Mouse (Mus musculus): ENCODE results near the gene Ripply3. TPM values are rescaled to one million over a fixed set of nuclear protein-coding genes. Genes with fewer than 3 reads are reported as not detected.

Gene Ripply3
- polyA plus RNA-seq, 1 experiment from 2014 or later, result 0.99 TPM

DNA sequence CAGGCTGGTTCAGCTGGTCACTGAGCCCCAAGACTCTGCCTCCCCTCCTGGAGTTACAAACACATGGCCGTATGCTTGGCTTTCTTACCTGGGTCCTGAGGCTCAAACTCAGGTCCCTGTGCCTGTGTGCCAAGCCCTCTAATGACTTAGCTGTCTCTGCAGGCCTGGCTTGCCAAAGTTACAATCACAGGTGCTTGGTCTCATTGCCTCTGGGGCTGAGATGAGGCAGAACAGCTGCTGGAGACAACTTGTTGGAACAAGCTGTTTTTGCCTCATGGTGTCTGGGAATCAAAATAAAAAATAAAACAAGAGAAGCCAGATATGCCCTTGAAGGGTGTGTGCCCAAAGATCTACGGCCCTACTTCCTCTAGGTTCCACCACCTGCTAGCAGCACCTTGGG is 20.6 kb downstream of the Ripply3 start:
- 0 out of 2 replicates have a peak, but pooled peaks cover 4% of the 10 kb centered on the region for H3K4me1 ChIP-seq (ENCODE audit: control insufficient read depth, insufficient read depth, low read length)
- no peak overlapping the region for H3K27ac ChIP-seq (ENCODE audit: low read depth, low read length)
- no peak overlapping the region for H3K4me3 ChIP-seq (ENCODE audit: low read depth, low read length)
- WGBS, result 94% methylated on average over 2 of the region's 2 CpGs
- ATAC-seq, result no peak
- no peaks in the 10 kb centered on the region for H3K36me3 ChIP-seq (ENCODE audit: control insufficient read depth, insufficient read depth, low read length)
- no peaks in the 10 kb centered on the region for H3K27me3 ChIP-seq (replicated peaks; ENCODE audit: control insufficient read depth, insufficient read depth, low read length)
- H3K9ac ChIP-seq (ENCODE audit: low read length), result no peak overlapping the region
- no peak overlapping the region for H3K4me2 ChIP-seq (ENCODE audit: low read length)
- no peak for DNase-seq (ENCODE audit: low spot score)
- H3K9me3 ChIP-seq (replicated peaks; ENCODE audit: control insufficient read depth, low read length), result no peaks in the 10 kb centered on the region

DNA sequence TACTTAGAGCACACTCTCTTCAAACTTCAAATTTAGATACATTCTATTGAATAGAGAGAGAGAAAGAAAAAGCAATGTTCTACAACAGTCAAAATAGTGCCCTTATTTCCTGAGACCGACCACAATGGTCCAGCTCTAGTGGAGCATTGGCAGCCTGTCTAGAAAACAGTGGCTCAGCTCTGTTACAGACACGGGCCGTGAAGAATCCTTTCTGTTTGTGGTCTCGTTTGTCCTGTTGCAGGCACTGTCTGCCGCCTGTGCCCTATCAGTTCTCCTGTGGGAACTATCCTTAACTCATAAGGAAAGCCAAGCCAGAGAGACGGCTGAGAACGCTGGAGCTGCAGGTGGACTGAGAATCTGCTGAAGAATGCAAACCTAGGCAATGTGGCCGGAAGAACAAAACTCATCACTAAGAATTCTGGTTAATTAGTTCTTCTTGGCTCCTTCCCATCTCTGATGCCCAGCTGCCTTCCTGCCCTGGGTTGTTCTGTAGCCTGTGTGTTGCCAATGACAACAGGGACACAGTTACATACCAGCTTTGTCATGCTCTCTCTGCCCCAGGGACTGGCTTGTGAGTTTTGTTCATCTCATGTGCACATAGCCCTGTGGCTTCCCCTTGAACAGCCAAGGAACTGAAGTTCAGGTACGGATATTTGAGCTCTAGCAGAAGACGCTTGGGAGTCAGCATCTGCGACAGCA is 21.5 kb downstream of the Ripply3 start:
- H3K9ac ChIP-seq (ENCODE audit: low read length), result no peak overlapping the region
- no peaks in the 10 kb centered on the region for H3K36me3 ChIP-seq (ENCODE audit: control insufficient read depth, insufficient read depth, low read length)
- no peak overlapping the region for H3K27ac ChIP-seq (ENCODE audit: low read depth, low read length)
- ATAC-seq (no peak), DNase-seq (ENCODE audit: low spot score) (peak; percentile 35)
- 61% methylated on average over 11 of the region's 11 CpGs for WGBS
- H3K4me3 ChIP-seq (ENCODE audit: low read depth, low read length), result no peak overlapping the region
- no peaks in the 10 kb centered on the region for H3K9me3 ChIP-seq (replicated peaks; ENCODE audit: control insufficient read depth, low read length)
- 0 out of 2 replicates have a peak, but pooled peaks cover 4% of the 10 kb centered on the region for H3K4me1 ChIP-seq (ENCODE audit: control insufficient read depth, insufficient read depth, low read length)
- H3K4me2 ChIP-seq (ENCODE audit: low read length), result no peak overlapping the region
- no peaks in the 10 kb centered on the region for H3K27me3 ChIP-seq (replicated peaks; ENCODE audit: control insufficient read depth, insufficient read depth, low read length)

- Histone ChIP-seq H3K36me3 (ENCODE audit: control insufficient read depth, insufficient read depth, low read length) (no peaks in the 10 kb centered on the region), H3K4me2 (ENCODE audit: low read length) (no peak overlapping the region), H3K9me3 (replicated peaks; ENCODE audit: control insufficient read depth, low read length) (no peaks in the 10 kb centered on the region), H3K27me3 (replicated peaks; ENCODE audit: control insufficient read depth, insufficient read depth, low read length) (no peaks in the 10 kb centered on the region), H3K4me1 (ENCODE audit: control insufficient read depth, insufficient read depth, low read length) (0 out of 2 replicates have a peak, but pooled peaks cover 4% of the 10 kb centered on the region), H3K27ac (ENCODE audit: low read depth, low read length) (no peak overlapping the region), H3K4me3 (ENCODE audit: low read depth, low read length) (no peak overlapping the region), H3K9ac (ENCODE audit: low read length) (no peak overlapping the region)
- no peak for DNase-seq (ENCODE audit: low spot score)
- no peak for ATAC-seq
- WGBS, result 69% methylated on average over 10 of the region's 10 CpGs
Measured at GRCm38 (mm10) chr16:94350287-94350677, 22.1 kb downstream of the Ripply3 start.

DNA sequence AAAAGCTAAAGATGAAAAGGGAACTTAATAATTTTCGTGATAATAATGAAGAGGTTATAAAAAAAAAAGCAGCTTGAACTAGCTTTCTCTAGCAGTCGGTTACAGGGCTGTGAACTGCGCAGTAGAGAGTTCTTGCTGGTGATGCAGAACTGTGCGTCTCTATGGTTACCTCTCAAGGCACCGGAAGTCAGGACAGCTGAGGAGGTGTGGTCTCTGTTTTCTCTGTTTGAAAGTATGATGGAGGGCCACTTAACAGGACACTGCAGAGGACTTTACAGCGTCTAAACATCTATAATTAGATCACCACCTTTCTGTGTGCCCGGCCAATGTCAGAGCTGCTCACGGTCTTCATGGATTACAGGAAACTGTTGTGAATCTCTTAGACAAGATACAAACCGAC is 26.2 kb downstream of the Ripply3 start:
- DNase-seq (ENCODE audit: low spot score), result peak; percentile 43
- Histone ChIP-seq H3K27ac (ENCODE audit: low read depth, low read length) (no peak overlapping the region), H3K9me3 (replicated peaks; ENCODE audit: control insufficient read depth, low read length) (no peaks in the 10 kb centered on the region), H3K36me3 (ENCODE audit: control insufficient read depth, insufficient read depth, low read length) (no peaks in the 10 kb centered on the region), H3K4me2 (ENCODE audit: low read length) (no peak overlapping the region), H3K4me1 (ENCODE audit: control insufficient read depth, insufficient read depth, low read length) (0 out of 2 replicates have a peak, but pooled peaks cover 4% of the 10 kb centered on the region), H3K27me3 (replicated peaks; ENCODE audit: control insufficient read depth, insufficient read depth, low read length) (no peaks in the 10 kb centered on the region), H3K9ac (ENCODE audit: low read length) (no peak overlapping the region), H3K4me3 (ENCODE audit: low read depth, low read length) (no peak overlapping the region)
- WGBS, result 57% methylated on average over 9 of the region's 9 CpGs
- 0 out of 2 replicates have a peak, but pooled peaks have one; percentile 44 for ATAC-seq

DNA sequence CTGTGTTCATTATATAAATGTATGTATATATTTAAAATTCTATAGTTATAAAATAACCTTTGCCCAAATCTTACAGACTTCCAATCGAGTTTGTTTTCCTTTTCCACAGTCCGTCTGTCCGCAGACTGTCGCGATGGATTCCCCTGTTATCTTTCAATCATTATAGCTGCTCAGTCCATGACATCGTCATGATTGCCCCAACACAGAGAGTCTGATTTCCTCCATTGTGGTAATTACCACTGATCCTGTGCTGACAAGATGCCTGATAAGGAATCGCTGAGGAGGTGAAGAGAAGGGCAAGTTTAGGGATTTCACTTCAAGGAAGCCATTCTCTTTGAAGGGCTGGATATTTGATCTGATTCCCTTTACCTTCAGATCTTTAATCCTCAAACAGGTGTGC is 27.8 kb downstream of the Ripply3 start:
- Histone ChIP-seq H3K9me3 (replicated peaks; ENCODE audit: control insufficient read depth, low read length) (no peaks in the 10 kb centered on the region), H3K4me3 (ENCODE audit: low read depth, low read length) (no peak overlapping the region), H3K4me2 (ENCODE audit: low read length) (no peak overlapping the region), H3K4me1 (ENCODE audit: control insufficient read depth, insufficient read depth, low read length) (no peaks in the 10 kb centered on the region), H3K36me3 (ENCODE audit: control insufficient read depth, insufficient read depth, low read length) (no peaks in the 10 kb centered on the region), H3K27ac (ENCODE audit: low read depth, low read length) (no peak overlapping the region), H3K27me3 (replicated peaks; ENCODE audit: control insufficient read depth, insufficient read depth, low read length) (no peaks in the 10 kb centered on the region), H3K9ac (ENCODE audit: low read length) (no peak overlapping the region)
- WGBS, result 78% methylated on average over 7 of the region's 7 CpGs
- no peak for DNase-seq (ENCODE audit: low spot score)
- no peak for ATAC-seq

DNA sequence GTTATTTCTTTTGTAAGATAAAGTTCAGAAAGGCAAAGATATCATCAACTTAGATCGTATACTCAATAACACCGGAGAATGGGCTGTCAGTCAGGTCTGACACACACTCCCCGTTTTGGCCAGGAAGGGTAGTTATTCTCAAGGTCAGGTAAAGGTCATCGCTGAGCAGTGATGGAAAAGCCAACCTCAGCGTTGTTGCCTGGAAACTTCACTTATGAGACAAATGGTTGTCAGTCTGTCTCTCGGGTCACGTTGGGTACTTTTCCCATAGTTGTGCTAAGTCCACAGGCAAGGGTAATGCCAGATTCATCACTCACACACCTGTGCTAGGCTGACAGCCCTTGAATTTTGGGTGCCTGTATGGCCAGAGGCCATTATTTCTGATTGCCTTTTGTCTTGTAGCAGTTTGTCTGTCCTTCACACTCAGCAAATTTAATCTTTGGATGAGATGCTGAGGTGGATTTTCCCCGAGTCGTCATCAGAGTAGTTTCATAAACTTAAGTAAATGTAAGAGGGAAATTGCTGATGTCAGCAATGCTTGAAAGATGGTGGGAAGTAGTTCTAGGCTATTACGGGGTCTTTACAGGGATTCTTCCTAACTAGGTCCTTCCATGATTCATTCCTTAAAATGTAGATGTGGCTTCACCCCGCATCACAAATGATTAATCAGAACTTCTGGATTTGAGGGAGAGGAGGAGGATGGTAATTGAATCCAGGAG is 28.7 kb downstream of the Ripply3 start:
- Histone ChIP-seq H3K9me3 (replicated peaks; ENCODE audit: control insufficient read depth, low read length) (no peaks in the 10 kb centered on the region), H3K4me1 (ENCODE audit: control insufficient read depth, insufficient read depth, low read length) (no peaks in the 10 kb centered on the region), H3K4me2 (ENCODE audit: low read length) (no peak overlapping the region), H3K36me3 (ENCODE audit: control insufficient read depth, insufficient read depth, low read length) (no peaks in the 10 kb centered on the region), H3K9ac (ENCODE audit: low read length) (no peak overlapping the region), H3K27me3 (replicated peaks; ENCODE audit: control insufficient read depth, insufficient read depth, low read length) (no peaks in the 10 kb centered on the region), H3K4me3 (ENCODE audit: low read depth, low read length) (no peak overlapping the region), H3K27ac (ENCODE audit: low read depth, low read length) (no peak overlapping the region)
- 89% methylated on average over 11 of the region's 11 CpGs for WGBS
- ATAC-seq (no peak), DNase-seq (ENCODE audit: low spot score) (no peak)

GRCm38 (mm10) chr16:94358091-94358490 is 29.9 kb downstream of the Ripply3 start:
- no peak overlapping the region for H3K9ac ChIP-seq (ENCODE audit: low read length)
- H3K4me3 ChIP-seq (ENCODE audit: low read depth, low read length), result no peak overlapping the region
- no peak overlapping the region for H3K4me2 ChIP-seq (ENCODE audit: low read length)
- ATAC-seq (no peak), DNase-seq (ENCODE audit: low spot score) (no peak)
- H3K4me1 ChIP-seq (ENCODE audit: control insufficient read depth, insufficient read depth, low read length), result no peaks in the 10 kb centered on the region
- no peaks in the 10 kb centered on the region for H3K36me3 ChIP-seq (ENCODE audit: control insufficient read depth, insufficient read depth, low read length)
- no peak overlapping the region for H3K27ac ChIP-seq (ENCODE audit: low read depth, low read length)
- WGBS, result 90% methylated on average over 3 of the region's 3 CpGs
- no peaks in the 10 kb centered on the region for H3K9me3 ChIP-seq (replicated peaks; ENCODE audit: control insufficient read depth, low read length)
- H3K27me3 ChIP-seq (replicated peaks; ENCODE audit: control insufficient read depth, insufficient read depth, low read length), result no peaks in the 10 kb centered on the region

DNA sequence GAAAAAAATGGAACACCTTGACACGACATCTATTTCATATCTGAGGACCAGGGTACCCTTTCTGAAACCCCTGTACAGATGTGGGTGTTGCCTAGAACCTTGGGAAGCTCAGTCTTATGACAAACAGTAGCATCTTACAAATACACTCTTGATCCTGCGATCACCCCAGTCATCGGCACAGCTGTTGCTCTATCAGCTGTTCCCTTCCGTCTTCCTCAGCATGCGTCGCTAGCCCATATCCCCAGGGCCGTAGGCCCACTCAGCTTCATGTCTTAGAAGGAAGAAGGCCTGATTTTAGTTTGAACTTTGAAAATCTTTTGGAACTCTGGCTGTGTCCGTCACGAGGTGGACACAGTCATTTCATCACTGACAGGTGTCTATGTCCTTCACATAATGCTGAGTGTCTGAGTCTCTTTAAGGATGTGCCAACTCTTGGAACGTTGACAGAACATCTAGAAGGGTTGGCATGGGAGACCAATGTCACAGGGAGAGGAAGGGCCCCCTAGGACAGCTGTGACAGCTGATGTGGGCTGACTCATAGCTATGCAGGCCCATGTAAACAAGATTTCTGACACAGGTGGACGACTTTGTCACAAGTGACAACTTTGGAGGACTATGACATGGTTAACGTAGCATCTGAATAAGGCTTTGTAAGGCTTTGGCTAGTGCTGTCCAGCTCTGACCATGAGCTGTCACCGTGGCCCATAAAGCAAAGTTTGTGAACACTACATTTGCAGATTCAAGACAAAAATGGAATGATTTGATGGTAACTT is 32.5 kb downstream of the Ripply3 start:
- Histone ChIP-seq H3K4me2 (ENCODE audit: low read length) (no peak overlapping the region), H3K9ac (ENCODE audit: low read length) (no peak overlapping the region), H3K4me3 (ENCODE audit: low read depth, low read length) (no peak overlapping the region), H3K4me1 (ENCODE audit: control insufficient read depth, insufficient read depth, low read length) (no peaks in the 10 kb centered on the region), H3K36me3 (ENCODE audit: control insufficient read depth, insufficient read depth, low read length) (0 out of 2 replicates have a peak, but pooled peaks cover 11% of the 10 kb centered on the region), H3K27ac (ENCODE audit: low read depth, low read length) (no peak overlapping the region), H3K9me3 (replicated peaks; ENCODE audit: control insufficient read depth, low read length) (no peaks in the 10 kb centered on the region), H3K27me3 (replicated peaks; ENCODE audit: control insufficient read depth, insufficient read depth, low read length) (no peaks in the 10 kb centered on the region)
- DNase-seq (ENCODE audit: low spot score) (no peak), ATAC-seq (no peak)
- WGBS, result 89% methylated on average over 13 of the region's 13 CpGs
